Mouse (Mus musculus): ENCODE results near the gene Syt14. TPM values are rescaled to one million over a fixed set of nuclear protein-coding genes. Genes with fewer than 3 reads are reported as not detected.

Syt14 gene
- polyA plus RNA-seq (2014; fragmentation: Nextera tagmentation; extraction: Ambion mirVana) = 10.9 and 12.4 TPM in 2 replicates

DNA sequence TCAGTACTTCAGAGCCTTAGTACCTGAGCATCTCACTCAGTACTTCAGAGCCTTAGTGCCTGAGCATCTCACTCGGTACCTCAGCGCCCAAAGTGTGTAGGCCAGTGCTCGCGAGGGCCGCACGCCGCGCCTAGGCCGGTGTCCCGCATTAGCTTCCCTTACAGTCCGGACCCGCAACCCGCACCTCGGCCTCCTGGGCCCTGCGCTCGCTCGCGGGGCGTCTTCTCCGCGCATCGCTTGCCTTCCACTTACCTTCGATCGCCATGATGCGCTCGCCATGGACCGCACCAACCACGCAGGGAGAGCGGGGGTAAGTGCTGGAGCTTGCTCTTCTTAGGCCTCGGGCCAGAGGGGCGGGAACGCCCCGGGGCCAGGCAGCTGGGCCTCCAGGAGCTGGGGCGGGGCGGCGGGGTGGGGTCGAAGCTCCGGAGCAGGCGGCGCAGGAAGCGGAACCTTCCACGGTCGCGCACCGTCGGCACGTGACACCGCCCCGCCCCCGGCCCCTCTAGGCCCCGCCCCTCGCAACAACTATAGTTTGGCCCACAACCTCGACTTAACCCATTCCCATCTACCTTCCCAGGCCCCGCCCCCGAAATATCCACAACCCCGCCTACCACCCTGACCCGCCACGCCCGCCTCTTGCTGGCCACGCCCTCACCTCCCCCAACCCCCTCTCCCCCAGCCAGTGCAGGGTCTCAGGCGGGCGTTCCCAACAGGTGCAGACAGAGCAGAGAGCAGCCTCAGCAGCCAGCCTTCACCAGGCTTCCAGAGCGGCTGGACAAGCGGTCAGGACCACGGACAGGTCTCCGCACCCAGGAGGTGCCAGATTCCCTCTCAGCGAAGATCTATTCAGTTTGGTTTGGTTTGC is at the start of gene Syt14:
TSS of gene Syt14 (minus strand) at position 405 of the 868 bp plus-strand sequence.
- peak within 1 kb of the TSS; percentile 86 for H3K4me3 ChIP-seq (replicated peaks; ENCODE audit: low read depth, low read length)
- peak; percentile 88 for DNase-seq
- H3K27ac ChIP-seq (replicated peaks; ENCODE audit: low read depth, low read length) = peak within 1 kb of the TSS; percentile 71
- peaks cover 11% of the 10 kb centered on the region for H3K4me1 ChIP-seq (ENCODE audit: control insufficient read depth, insufficient read depth, low read length)
- no peaks in the 10 kb centered on the region for H3K36me3 ChIP-seq (ENCODE audit: control insufficient read depth, insufficient read depth, low read length)
- H3K4me2 ChIP-seq (ENCODE audit: low read length) = peak within 1 kb of the TSS; percentile 95
- peak within 1 kb of the TSS; percentile 77 for H3K9ac ChIP-seq (replicated peaks; ENCODE audit: low read length)
- no peaks in the 10 kb centered on the region for H3K9me3 ChIP-seq (ENCODE audit: control insufficient read depth, low read length)
- WGBS = under 1% methylated on average over 66 of the region's 67 CpGs
- peak; percentile 94 for ATAC-seq (ENCODE audit: low FRiP score, low TSS enrichment)
- H3K27me3 ChIP-seq (ENCODE audit: control insufficient read depth, insufficient read depth, low read length) = no peaks in the 10 kb centered on the region

GRCm38 (mm10) chr1:193084016-193084415 is 48.4 kb upstream of the Syt14 start:
- H3K9ac ChIP-seq (replicated peaks; ENCODE audit: low read length) = no peak overlapping the region
- 96% methylated on average over 1 of the region's 1 CpGs for WGBS
- peaks cover 12% of the 10 kb centered on the region for H3K4me1 ChIP-seq (ENCODE audit: control insufficient read depth, insufficient read depth, low read length)
- no peaks in the 10 kb centered on the region for H3K9me3 ChIP-seq (ENCODE audit: control insufficient read depth, low read length)
- no peak overlapping the region for H3K4me3 ChIP-seq (replicated peaks; ENCODE audit: low read depth, low read length)
- H3K36me3 ChIP-seq (ENCODE audit: control insufficient read depth, insufficient read depth, low read length) = no peaks in the 10 kb centered on the region
- H3K4me2 ChIP-seq (ENCODE audit: low read length) = no peak overlapping the region
- DNase-seq (no peak), ATAC-seq (ENCODE audit: low FRiP score, low TSS enrichment) (no peak)
- no peak overlapping the region for H3K27ac ChIP-seq (replicated peaks; ENCODE audit: low read depth, low read length)
- H3K27me3 ChIP-seq (ENCODE audit: control insufficient read depth, insufficient read depth, low read length) = no peaks in the 10 kb centered on the region

- Histone ChIP-seq H3K36me3 (ENCODE audit: control insufficient read depth, insufficient read depth, low read length) (no peaks in the 10 kb centered on the region), H3K27me3 (ENCODE audit: control insufficient read depth, insufficient read depth, low read length) (no peaks in the 10 kb centered on the region), H3K4me1 (ENCODE audit: control insufficient read depth, insufficient read depth, low read length) (peaks cover 12% of the 10 kb centered on the region), H3K4me2 (ENCODE audit: low read length) (no peak overlapping the region), H3K9ac (replicated peaks; ENCODE audit: low read length) (no peak overlapping the region), H3K27ac (replicated peaks; ENCODE audit: low read depth, low read length) (peak overlapping the region; percentile 68; the same call in 1 of the 2 replicates), H3K4me3 (replicated peaks; ENCODE audit: low read depth, low read length) (no peak overlapping the region), H3K9me3 (ENCODE audit: control insufficient read depth, low read length) (no peaks in the 10 kb centered on the region)
- no peak for ATAC-seq (ENCODE audit: low FRiP score, low TSS enrichment)
- DNase-seq = no peak
- WGBS = 86% methylated on average over 7 of the region's 7 CpGs
Measured at GRCm38 (mm10) chr1:193083051-193083450, 47.5 kb upstream of the Syt14 start.

DNA sequence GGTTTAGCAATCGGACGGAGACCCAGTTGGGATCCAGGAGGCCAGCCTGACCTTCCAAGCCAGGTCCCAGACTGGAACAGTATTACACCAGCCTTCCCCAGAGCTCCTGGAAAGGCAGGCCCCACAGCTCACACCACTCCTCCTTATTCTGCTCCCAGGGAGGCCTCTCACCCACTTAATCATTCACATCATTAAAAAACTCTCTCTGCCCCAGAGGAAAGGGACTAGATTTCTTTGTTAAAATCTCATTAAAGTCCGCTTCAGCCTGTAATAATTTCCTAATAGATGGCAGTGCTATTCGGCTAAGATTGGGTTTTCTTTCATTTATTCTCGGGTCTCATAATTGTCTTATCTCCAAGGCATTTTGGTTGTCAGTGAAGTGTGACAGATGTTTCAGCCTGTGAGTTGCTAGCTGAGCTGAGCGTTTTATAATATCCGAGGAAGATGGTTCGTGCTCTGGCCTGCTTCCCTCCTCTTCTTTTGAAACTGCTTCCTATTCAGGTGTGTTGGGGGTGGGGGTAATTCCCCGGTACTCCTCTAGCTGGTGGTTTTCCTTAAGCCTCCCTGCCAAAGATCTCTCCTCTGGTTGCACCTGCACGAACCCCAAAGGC is 46.8 kb upstream of the Syt14 start:
- Histone ChIP-seq H3K4me2 (ENCODE audit: low read length) (no peak overlapping the region), H3K27me3 (ENCODE audit: control insufficient read depth, insufficient read depth, low read length) (no peaks in the 10 kb centered on the region), H3K4me3 (replicated peaks; ENCODE audit: low read depth, low read length) (no peak overlapping the region), H3K4me1 (ENCODE audit: control insufficient read depth, insufficient read depth, low read length) (peaks cover 12% of the 10 kb centered on the region), H3K36me3 (ENCODE audit: control insufficient read depth, insufficient read depth, low read length) (no peaks in the 10 kb centered on the region), H3K9ac (replicated peaks; ENCODE audit: low read length) (no peak overlapping the region), H3K27ac (replicated peaks; ENCODE audit: low read depth, low read length) (peak overlapping the region; percentile 70), H3K9me3 (ENCODE audit: control insufficient read depth, low read length) (no peaks in the 10 kb centered on the region)
- 25% methylated on average over 10 of the region's 10 CpGs for WGBS
- DNase-seq (peak; percentile 37), ATAC-seq (ENCODE audit: low FRiP score, low TSS enrichment) (no peak; the same call in 1 of the 2 replicates)

DNA sequence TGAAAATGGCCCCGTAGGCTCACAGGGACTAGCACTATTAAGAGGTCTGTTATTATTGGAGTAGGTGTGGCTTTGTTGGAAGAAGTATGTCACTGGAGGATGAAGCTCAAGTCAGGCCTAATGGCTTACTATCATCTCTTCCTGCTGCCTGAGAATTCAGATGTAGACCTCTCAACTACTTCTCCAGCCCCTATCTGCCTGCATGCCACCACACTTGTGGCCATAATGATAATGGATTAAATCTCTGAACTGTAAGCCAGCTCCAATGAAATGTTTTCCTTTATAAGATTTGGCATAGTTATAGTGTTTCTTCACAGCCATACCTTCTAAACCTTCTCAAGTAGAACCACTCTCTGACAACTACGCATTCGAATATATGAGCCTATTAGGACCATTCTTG is 27.0 kb upstream of the Syt14 start:
- Histone ChIP-seq H3K9ac (replicated peaks; ENCODE audit: low read length) (no peak overlapping the region), H3K4me3 (replicated peaks; ENCODE audit: low read depth, low read length) (no peak overlapping the region), H3K4me1 (ENCODE audit: control insufficient read depth, insufficient read depth, low read length) (no peaks in the 10 kb centered on the region), H3K27ac (replicated peaks; ENCODE audit: low read depth, low read length) (no peak overlapping the region), H3K36me3 (ENCODE audit: control insufficient read depth, insufficient read depth, low read length) (no peaks in the 10 kb centered on the region), H3K4me2 (ENCODE audit: low read length) (no peak overlapping the region), H3K27me3 (ENCODE audit: control insufficient read depth, insufficient read depth, low read length) (no peaks in the 10 kb centered on the region), H3K9me3 (ENCODE audit: control insufficient read depth, low read length) (no peaks in the 10 kb centered on the region)
- ATAC-seq (ENCODE audit: low FRiP score, low TSS enrichment) (no peak), DNase-seq (no peak)
- 87% methylated on average over 3 of the region's 3 CpGs for WGBS

DNA sequence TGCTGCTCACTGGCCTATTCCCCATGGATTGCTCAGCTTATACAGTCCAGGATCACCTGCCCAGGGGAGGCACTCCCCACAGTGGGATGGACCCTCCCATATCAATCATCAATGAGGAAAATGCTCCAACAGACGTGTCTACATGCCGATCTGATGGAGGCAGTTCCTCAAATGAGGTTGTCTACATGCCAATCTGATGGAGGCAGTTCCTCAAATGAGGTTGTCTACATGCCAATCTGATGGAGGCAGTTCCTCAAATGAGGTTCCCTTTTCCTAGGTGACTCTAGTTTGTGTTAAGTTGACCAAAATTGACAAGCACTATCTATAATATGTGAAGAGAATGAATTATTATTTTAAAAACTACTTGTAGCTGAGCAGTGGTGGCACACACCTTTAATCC is 24.6 kb upstream of the Syt14 start:
- H3K9me3 ChIP-seq (ENCODE audit: control insufficient read depth, low read length) = no peaks in the 10 kb centered on the region
- no peaks in the 10 kb centered on the region for H3K4me1 ChIP-seq (ENCODE audit: control insufficient read depth, insufficient read depth, low read length)
- 82% methylated on average over 2 of the region's 2 CpGs for WGBS
- ATAC-seq (ENCODE audit: low FRiP score, low TSS enrichment) = no peak
- no peak overlapping the region for H3K4me3 ChIP-seq (replicated peaks; ENCODE audit: low read depth, low read length)
- no peak overlapping the region for H3K27ac ChIP-seq (replicated peaks; ENCODE audit: low read depth, low read length)
- no peaks in the 10 kb centered on the region for H3K27me3 ChIP-seq (ENCODE audit: control insufficient read depth, insufficient read depth, low read length)
- no peak overlapping the region for H3K4me2 ChIP-seq (ENCODE audit: low read length)
- DNase-seq = no peak
- no peak overlapping the region for H3K9ac ChIP-seq (replicated peaks; ENCODE audit: low read length)
- H3K36me3 ChIP-seq (ENCODE audit: control insufficient read depth, insufficient read depth, low read length) = no peaks in the 10 kb centered on the region

DNA sequence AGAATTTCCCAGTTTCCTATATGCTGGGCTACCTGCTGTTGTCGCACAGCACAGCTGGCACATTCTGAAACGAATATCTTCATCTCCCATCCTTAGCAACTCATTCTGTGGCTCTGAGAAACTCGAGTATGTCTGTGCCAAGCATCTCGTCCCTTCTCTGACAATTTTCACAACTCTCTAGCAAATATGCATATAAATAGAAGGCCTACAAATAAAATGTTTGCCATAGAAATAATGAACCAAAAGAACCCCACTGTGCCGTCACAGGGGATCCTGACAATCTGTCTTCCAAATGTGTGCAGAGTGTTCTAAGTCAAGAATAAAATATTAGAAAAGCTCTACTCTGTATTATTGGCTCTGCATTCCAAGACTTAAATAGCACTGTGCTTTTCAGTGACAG is 24.0 kb upstream of the Syt14 start:
- Histone ChIP-seq H3K9ac (replicated peaks; ENCODE audit: low read length) (no peak overlapping the region), H3K36me3 (ENCODE audit: control insufficient read depth, insufficient read depth, low read length) (no peaks in the 10 kb centered on the region), H3K27me3 (ENCODE audit: control insufficient read depth, insufficient read depth, low read length) (no peaks in the 10 kb centered on the region), H3K4me2 (ENCODE audit: low read length) (no peak overlapping the region), H3K4me3 (replicated peaks; ENCODE audit: low read depth, low read length) (no peak overlapping the region), H3K27ac (replicated peaks; ENCODE audit: low read depth, low read length) (no peak overlapping the region), H3K9me3 (ENCODE audit: control insufficient read depth, low read length) (no peaks in the 10 kb centered on the region), H3K4me1 (ENCODE audit: control insufficient read depth, insufficient read depth, low read length) (no peaks in the 10 kb centered on the region)
- DNase-seq = no peak
- 58% methylated on average over 5 of the region's 5 CpGs for WGBS
- no peak for ATAC-seq (ENCODE audit: low FRiP score, low TSS enrichment)

DNA sequence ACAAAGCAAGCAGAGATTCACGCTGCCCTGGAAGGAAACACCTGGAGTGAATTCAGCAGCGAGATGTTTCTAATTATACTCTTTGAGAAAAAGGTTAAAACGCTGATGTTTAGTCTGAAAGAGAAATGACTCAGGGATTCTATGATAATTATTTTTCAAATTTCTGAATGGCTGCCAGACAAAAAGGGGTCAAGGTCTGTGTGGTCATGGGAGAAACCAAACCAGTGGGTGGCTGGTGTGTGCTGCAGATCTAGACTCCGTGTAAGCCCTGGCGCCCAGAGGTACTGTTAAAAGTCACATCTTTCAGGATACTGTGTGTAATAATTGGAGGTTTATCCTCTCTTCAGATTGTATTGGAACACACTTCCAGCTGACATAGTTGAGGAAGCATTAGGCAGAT is 18.8 kb upstream of the Syt14 start:
- Histone ChIP-seq H3K9me3 (ENCODE audit: control insufficient read depth, low read length) (no peaks in the 10 kb centered on the region), H3K27me3 (ENCODE audit: control insufficient read depth, insufficient read depth, low read length) (no peaks in the 10 kb centered on the region), H3K4me3 (replicated peaks; ENCODE audit: low read depth, low read length) (no peak overlapping the region), H3K4me1 (ENCODE audit: control insufficient read depth, insufficient read depth, low read length) (no peaks in the 10 kb centered on the region), H3K27ac (replicated peaks; ENCODE audit: low read depth, low read length) (no peak overlapping the region), H3K36me3 (ENCODE audit: control insufficient read depth, insufficient read depth, low read length) (no peaks in the 10 kb centered on the region), H3K4me2 (ENCODE audit: low read length) (no peak overlapping the region), H3K9ac (replicated peaks; ENCODE audit: low read length) (no peak overlapping the region)
- WGBS = 83% methylated on average over 5 of the region's 5 CpGs
- ATAC-seq (ENCODE audit: low FRiP score, low TSS enrichment) = no peak
- DNase-seq = no peak

GRCm38 (mm10) chr1:193053065-193053464 is 17.5 kb upstream of the Syt14 start:
- 81% methylated on average over 5 of the region's 5 CpGs for WGBS
- no peak for ATAC-seq (ENCODE audit: low FRiP score, low TSS enrichment)
- no peak overlapping the region for H3K4me3 ChIP-seq (replicated peaks; ENCODE audit: low read depth, low read length)

More at GRCm38 (mm10) chr1:193053065-193053464, 17.5 kb upstream of the Syt14 start:
- Histone ChIP-seq H3K4me1 (ENCODE audit: control insufficient read depth, insufficient read depth, low read length) (no peaks in the 10 kb centered on the region), H3K9ac (replicated peaks; ENCODE audit: low read length) (no peak overlapping the region), H3K36me3 (ENCODE audit: control insufficient read depth, insufficient read depth, low read length) (no peaks in the 10 kb centered on the region), H3K27ac (replicated peaks; ENCODE audit: low read depth, low read length) (no peak overlapping the region), H3K9me3 (ENCODE audit: control insufficient read depth, low read length) (no peaks in the 10 kb centered on the region), H3K4me2 (ENCODE audit: low read length) (no peak overlapping the region), H3K27me3 (ENCODE audit: control insufficient read depth, insufficient read depth, low read length) (no peaks in the 10 kb centered on the region)
- DNase-seq = no peak

Measured in midbrain, embryonic 14.5 days (tissue).